Mouse (Mus musculus) liver, embryonic 14.5 days (tissue): ENCODE results near the gene Chst11. TPM values are rescaled to one million over a fixed set of nuclear protein-coding genes. Genes with fewer than 3 reads are reported as not detected.

Experiments
- ATAC-seq: fragments of 200-750 bp; cut with Nextera tagmentation; 2 replicates; pipeline ENCODE4 v1.8.0; 2017; ENCODE audit warnings: moderate number of reproducible peaks, mild to moderate bottlenecking, moderate library complexity; ENCODE audit not compliant: insufficient read depth
- DNase-seq, 3 experiments: peaks; one replicate each; pipeline ENCODE4 v3.0.0-alpha.2; 2012 to 2013; ENCODE audit warnings: low read depth in 3 of 3, low spot score in 3 of 3
- H3K27ac ChIP-seq: fragments of 300-500 bp; sonication (generic); 2 replicates; pipeline ENCODE4 v1.5.1; 2014; ENCODE audit warnings: moderate library complexity, mild to moderate bottlenecking, control low read depth, inconsistent platforms
- H3K27me3 ChIP-seq: fragments of 300-500 bp; sonication (generic); 2 replicates; pipeline ENCODE4 v1.6.1; 2014; ENCODE audit warnings: mild to moderate bottlenecking, low read length, moderate library complexity; ENCODE audit not compliant: control insufficient read depth, insufficient read depth
- H3K36me3 ChIP-seq: fragments of 300-500 bp; sonication (generic); replicated peaks from 2 replicates; pipeline ENCODE4 v1.6.1; 2014; ENCODE audit warnings: low read depth; ENCODE audit not compliant: control insufficient read depth, insufficient read depth
- H3K4me1 ChIP-seq, 2 experiments: fragments of 200-500 bp in 1 of 2; fragments of 300-500 bp in 1 of 2; sonication (generic) in 1 of 2; replicated peaks; 2 replicates each; pipeline ENCODE4 v1.6.1; 2012 to 2014; ENCODE audit warnings: antibody characterized with exemption in 1 of 2, inconsistent platforms in 1 of 2, low read length in 1 of 2; ENCODE audit not compliant: control insufficient read depth in 2 of 2, insufficient read depth in 2 of 2
- H3K4me2 ChIP-seq: fragments of 300-500 bp; sonication (generic); 2 replicates; pipeline ENCODE4 v1.6.1; 2014; ENCODE audit warnings: low read depth, mild to moderate bottlenecking, control low read depth, moderate library complexity
- H3K4me3 ChIP-seq, 2 experiments: fragments of 200-500 bp in 1 of 2; fragments of 300-500 bp in 1 of 2; sonication (generic) in 1 of 2; 2 replicates each; pipeline ENCODE4 v1.5.1; 2012 to 2014; ENCODE audit warnings: low read depth in 2 of 2, low read length in 2 of 2, mild to moderate bottlenecking in 2 of 2, control low read depth in 1 of 2, inconsistent platforms in 1 of 2, moderate library complexity in 1 of 2; ENCODE audit not compliant: insufficient read depth in 1 of 2
- H3K9ac ChIP-seq: fragments of 300-500 bp; sonication (generic); replicated peaks from 2 replicates; pipeline ENCODE4 v1.6.1; 2014; ENCODE audit warnings: mild to moderate bottlenecking, control low read depth, moderate library complexity
- H3K9me3 ChIP-seq: fragments of 300-500 bp; sonication (generic); 2 replicates; pipeline ENCODE4 v1.6.1; 2016; ENCODE audit warnings: low read length, mixed read lengths; ENCODE audit not compliant: control insufficient read depth
- CTCF ChIP-seq: IDR thresholded peaks from 2 replicates; pipeline ENCODE4 v1.5.1; 2016; ENCODE audit warnings: antibody characterized with exemption, low read depth, control low read depth
- EP300 ChIP-seq: IDR thresholded peaks from 2 replicates; pipeline ENCODE4 v1.6.1; 2016; ENCODE audit warnings: antibody characterized with exemption, low read depth
- whole genome bisulfite sequencing: fragments of 180-500 bp; shearing (Covaris S2); extraction: QIAGEN DNeasy Blood & Tissue Kit; methylation state at CpG from one replicate; pipeline ENCODE4 v1.1.7; 2014; ENCODE audit not compliant: insufficient replicate concordance; 5-methylcytosine and 5-hydroxymethylcytosine counted together
- polyA plus RNA-seq, 2 experiments: library from polyadenylated mRNA; depleted of rRNA in 1 of 2; stranded (reverse) in 1 of 2; unstranded in 1 of 2; fragments of >200 nt; fragmentation: Nextera tagmentation in 1 of 2; extraction: Ambion mirVana in 1 of 2; gene quantifications; 2 replicates each; pipeline versions ENCODE4 v1.2.1 to v1.2.3; 2012 to 2014

The Chst11 gene
- polyA plus RNA-seq, 2 experiments: 1.8 to 5.2 TPM

DNA sequence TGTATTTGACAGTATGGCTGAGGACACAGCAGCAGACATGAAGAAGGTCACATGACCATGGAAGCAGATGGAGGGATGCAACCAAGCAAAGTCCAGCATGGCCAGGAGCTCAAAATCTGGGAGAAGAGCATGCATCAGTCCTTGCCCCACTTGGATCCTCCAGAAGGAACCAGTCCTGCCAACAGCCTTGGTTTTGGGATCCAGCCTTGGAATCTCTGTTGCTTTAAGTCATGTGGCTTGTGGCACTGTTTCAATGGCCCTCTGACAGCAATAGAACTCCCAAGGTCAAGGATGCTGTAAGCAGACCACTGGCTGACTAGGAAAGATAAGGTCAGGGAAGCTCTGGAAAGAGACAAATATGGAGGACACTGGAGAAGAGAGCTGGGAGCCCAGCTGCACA is 26.0 kb upstream of the Chst11 start:
- no peak overlapping the region for H3K4me2 ChIP-seq
- TF ChIP-seq EP300 (no peak), CTCF (no peak)
- H3K36me3 ChIP-seq: no peaks in the 10 kb centered on the region
- no peak overlapping the region for H3K4me3 ChIP-seq
- H3K9ac ChIP-seq: no peak overlapping the region
- H3K27me3 ChIP-seq: no peaks in the 10 kb centered on the region; the same call in 1 of the 2 replicates
- H3K27ac ChIP-seq: no peak overlapping the region
- H3K9me3 ChIP-seq: no peaks in the 10 kb centered on the region
- peaks cover 10 to 19% of the 10 kb centered on the region in 2 experiments for H3K4me1 ChIP-seq
- ATAC-seq (no peak), DNase-seq (no peak)

DNA sequence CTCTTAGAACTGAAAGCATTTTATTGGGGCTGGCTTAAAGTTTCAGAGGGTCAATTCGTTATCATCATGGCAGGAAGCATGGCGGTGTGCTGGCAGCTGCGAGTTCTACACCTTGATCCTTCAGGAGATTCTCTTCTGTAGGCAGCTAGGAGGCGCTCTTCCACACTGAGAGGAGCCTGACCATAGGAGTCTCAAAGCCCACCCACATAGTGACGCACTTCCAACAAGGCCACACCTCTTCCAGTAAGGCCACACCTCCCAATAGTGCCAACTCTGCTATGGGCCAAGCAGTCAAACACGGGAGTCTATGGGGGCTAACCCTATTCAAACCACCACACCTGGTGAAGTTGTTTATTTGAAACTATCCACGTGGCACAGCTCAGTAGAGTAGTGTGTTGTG is 24.0 kb upstream of the Chst11 start:
- Histone ChIP-seq H3K9ac (no peak overlapping the region), H3K27me3 (no peaks in the 10 kb centered on the region; the same call in 1 of the 2 replicates), H3K4me2 (0 out of 2 replicates have a peak overlapping the region, but pooled peaks have one; percentile 28), H3K9me3 (no peaks in the 10 kb centered on the region), H3K27ac (no peak overlapping the region), H3K36me3 (no peaks in the 10 kb centered on the region), H3K4me1 (peaks cover 10 to 19% of the 10 kb centered on the region in 2 experiments), H3K4me3 (no peak overlapping the region)
- WGBS: 26% methylated on average over 7 of the region's 7 CpGs
- peak; percentile 95 for TF ChIP-seq CTCF
- no peak for TF ChIP-seq EP300
- peak; percentile 71 to 89 (median 72) for DNase-seq
- ATAC-seq: peak; percentile 92

DNA sequence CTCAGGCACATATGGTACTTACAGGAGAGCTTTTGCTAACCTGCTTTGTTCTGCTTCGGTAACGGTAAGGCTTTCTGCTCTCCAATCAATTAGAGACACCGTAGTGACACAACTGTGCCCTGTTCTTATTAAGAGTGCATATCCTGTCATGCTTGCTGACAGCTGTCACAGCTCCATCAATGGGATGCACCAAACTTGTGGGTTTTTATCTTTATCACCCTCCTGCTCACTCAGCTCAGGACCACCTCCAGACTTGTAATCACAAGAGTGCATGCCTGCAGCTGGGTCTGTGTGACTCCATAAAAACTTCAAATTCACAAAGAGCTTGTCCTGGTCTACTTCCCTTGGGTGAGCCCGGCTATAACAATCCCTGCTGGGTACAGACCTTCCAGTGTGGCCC is 23.3 kb upstream of the Chst11 start:
- peak; percentile 81 for ATAC-seq
- TF ChIP-seq EP300: peak; percentile 79
- TF ChIP-seq CTCF: no peak

DNA sequence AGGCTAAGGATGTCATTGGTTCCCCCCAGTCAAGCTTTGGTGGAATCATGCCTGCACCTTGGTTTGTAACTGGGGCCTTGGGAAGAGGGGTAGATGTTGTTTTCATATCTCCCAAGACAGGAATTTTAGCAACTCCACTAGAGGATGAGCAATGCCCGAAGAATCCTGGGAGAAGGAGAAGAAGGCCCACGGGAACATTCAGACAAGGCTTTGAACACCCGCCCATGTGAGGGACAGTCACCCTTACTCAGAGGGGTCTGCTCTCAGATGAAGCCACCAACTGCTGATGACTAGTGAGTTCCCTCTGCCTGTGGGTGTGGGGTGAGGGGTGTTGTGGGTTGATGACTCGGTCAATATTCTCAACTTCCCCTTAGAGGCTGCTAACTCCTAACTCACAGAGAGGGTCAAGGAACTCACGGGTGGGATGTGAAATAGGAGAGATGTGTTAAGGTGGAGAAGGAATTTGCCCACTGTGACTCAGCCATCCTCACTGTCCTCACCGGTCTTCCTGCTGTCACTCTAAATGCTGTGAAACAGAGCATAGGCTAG is 22.8 kb upstream of the Chst11 start:
- DNase-seq (no peak), ATAC-seq (no peak)
- H3K9me3 ChIP-seq: no peaks in the 10 kb centered on the region
- WGBS: 40% methylated on average over 6 of the region's 6 CpGs
- TF ChIP-seq CTCF (no peak), EP300 (no peak)
- peak overlapping the region; percentile 3; the same call in 1 of the 2 replicates for H3K4me2 ChIP-seq
- H3K4me1 ChIP-seq: peaks cover 10 to 19% of the 10 kb centered on the region in 2 experiments
- no peak overlapping the region for H3K4me3 ChIP-seq
- H3K27me3 ChIP-seq: no peaks in the 10 kb centered on the region
- H3K27ac ChIP-seq: no peak overlapping the region
- H3K36me3 ChIP-seq: no peaks in the 10 kb centered on the region
- peak overlapping the region; percentile 13; the same call in 1 of the 2 replicates for H3K9ac ChIP-seq

More for the DNA sequence above, 23.3 kb upstream of the Chst11 start:
- peak overlapping the region; percentile 13; the same call in 1 of the 2 replicates for H3K9ac ChIP-seq
- peak overlapping the region; percentile 47 for H3K27ac ChIP-seq
- H3K9me3 ChIP-seq: no peaks in the 10 kb centered on the region
- WGBS: 27% methylated on average over 4 of the region's 4 CpGs
- H3K27me3 ChIP-seq: no peaks in the 10 kb centered on the region
- H3K4me1 ChIP-seq: peaks cover 10 to 19% of the 10 kb centered on the region in 2 experiments
- DNase-seq: peak in 2 of 3 experiments; percentile 39 to 45
- H3K36me3 ChIP-seq: no peaks in the 10 kb centered on the region
- H3K4me2 ChIP-seq: peak overlapping the region; percentile 28; the same call in 1 of the 2 replicates
- no peak overlapping the region for H3K4me3 ChIP-seq

GRCm38 (mm10) chr10:82964491-82964890 is 20.8 kb upstream of the Chst11 start:
- Histone ChIP-seq H3K36me3 (no peaks in the 10 kb centered on the region), H3K9ac (no peak overlapping the region), H3K4me1 (peaks cover 10 to 21% of the 10 kb centered on the region in 2 experiments), H3K27me3 (no peaks in the 10 kb centered on the region), H3K4me3 (no peak overlapping the region), H3K27ac (no peak overlapping the region), H3K9me3 (no peaks in the 10 kb centered on the region), H3K4me2 (no peak overlapping the region)
- TF ChIP-seq CTCF: no peak
- no peak for TF ChIP-seq EP300
- ATAC-seq (no peak), DNase-seq (no peak)
- WGBS: 72% methylated on average over 7 of the region's 7 CpGs
